Mouse (Mus musculus) gonadal fat pad, adult 2 months (tissue): Measurements from ENCODE around the gene Hecw1. TPM values are rescaled to one million over a fixed set of nuclear protein-coding genes. Genes with fewer than 3 reads are reported as not detected.
"Not testable (repeated sequence)": the region's sequence is repeated elsewhere in the genome, so short reads cannot be mapped to it uniquely, and the experiment has no call there.

Source experiments
- DNase-seq: peaks from one replicate; pipeline ENCODE4 v3.0.0-alpha.2; 2012; ENCODE audit warnings: low read depth
- polyA plus RNA-seq: library from polyadenylated mRNA; depleted of rRNA; stranded (reverse); fragments of >200 nt; gene quantifications from 2 replicates; pipeline ENCODE4 v1.2.3, GENCODE M21; 2012; rRNA removed

The Hecw1 gene
- polyA plus RNA-seq, 1 experiment = 0.03 TPM

- no peak for DNase-seq
Observed at GRCm38 (mm10) chr13:14374470-14374869, 148.6 kb downstream of the Hecw1 start.

GRCm38 (mm10) chr13:14365546-14365945 is 157.5 kb downstream of the Hecw1 start:
- no peak for DNase-seq

DNA sequence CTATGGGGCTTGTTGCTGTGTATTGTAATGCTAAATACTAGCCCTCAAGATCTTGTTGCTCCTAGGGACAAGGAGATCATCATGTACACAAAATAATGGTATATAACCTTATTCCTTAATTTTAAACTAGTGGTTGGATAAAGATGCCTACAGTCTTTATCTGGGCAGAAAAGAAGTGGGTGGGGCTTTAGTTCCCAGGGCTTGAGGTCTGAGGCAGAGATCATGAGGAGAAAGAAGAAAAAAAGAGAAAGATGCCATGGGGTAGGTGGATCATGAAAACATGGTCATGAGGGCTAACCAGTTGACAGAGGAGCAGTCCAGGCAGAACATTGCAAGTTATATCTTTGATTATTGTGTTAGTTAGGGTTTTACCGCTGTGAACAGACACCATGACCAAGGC is 195.8 kb downstream of the Hecw1 start:
- DNase-seq = no peak

DNA sequence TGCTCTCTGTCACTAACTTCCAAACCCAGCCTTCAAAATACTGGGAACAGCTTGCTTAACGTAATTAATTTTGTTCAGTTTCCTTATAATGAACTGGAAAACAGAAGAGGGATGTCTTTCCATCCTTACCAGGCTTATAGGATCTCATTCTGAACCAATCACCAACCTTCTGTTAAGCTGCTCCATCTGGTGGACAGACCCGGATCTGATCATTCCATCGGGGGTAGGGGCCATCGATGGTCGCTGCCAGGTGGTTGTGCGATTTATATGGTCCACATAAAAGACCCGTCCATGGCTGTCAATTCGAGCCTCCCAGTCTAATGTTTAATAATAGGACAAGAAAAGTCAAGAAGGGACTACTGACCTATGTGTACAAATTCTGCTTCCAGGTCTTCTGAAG is 216.4 kb downstream of the Hecw1 start:
- no peak for DNase-seq

DNA sequence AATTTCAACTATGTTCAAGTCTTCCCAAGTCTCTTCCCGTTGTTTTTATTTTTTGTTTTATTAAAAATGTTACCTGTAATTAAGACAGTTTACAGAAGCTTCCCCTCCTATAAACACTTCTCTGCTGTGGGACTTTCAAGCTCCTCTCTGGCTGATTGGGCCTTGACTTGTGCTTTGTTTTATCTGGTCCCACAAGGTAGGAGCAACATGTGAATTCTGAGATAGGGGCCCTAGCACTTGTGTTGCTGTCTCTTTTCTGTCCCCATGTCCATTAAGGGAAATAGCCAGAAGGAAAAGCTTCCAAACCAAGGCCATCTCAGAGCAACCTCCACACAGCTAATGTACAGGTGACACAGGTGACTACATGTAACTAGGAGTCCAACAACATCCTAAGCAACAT is 218.9 kb downstream of the Hecw1 start:
- no peak for DNase-seq

- no peak for DNase-seq
Observed at GRCm38 (mm10) chr13:14302921-14303320, 220.1 kb downstream of the Hecw1 start.

- DNase-seq = no peak
Observed at GRCm38 (mm10) chr13:14290016-14290415, 233.0 kb downstream of the Hecw1 start.

DNA sequence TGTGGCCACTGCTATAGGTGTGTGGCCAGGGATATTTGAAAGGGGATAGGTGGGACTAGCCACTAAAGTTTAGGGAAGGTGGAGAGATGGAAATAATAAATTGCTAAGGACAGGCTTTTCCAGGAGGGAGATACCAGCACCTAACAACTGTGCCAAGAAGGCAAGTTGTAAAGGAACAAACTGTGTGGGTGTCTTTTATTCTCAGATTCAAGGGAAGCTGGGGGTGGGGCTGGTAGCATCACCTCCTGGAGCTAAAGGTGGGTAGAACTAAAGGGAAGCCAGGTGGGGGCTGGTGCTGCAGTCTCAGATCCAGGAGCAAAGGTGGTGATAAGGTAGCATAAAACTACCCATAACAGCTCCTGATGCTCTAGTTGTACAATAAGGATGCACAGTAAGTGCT is 251.6 kb downstream of the Hecw1 start:
- DNase-seq = no peak

DNA sequence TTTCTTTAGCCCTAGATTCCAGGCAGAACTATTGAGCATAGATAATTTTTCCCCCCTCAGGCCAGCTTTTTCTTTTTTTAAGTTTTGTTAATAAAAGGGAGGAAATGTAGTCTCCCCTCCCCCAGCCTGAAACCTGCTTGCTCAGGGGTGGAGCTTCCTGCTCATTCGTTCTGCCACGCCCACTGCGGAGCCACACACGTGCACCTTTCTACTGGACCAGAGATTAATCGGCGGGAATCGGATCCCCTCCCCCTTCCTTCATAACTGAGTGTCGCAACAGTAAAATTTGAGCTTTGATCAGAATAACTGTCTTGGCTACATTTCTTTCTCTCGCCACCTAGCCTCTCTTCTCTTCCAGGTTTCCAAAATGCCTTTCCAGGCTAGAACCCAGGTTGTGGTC is 262.1 kb downstream of the Hecw1 start:
- not testable (repeated sequence) for DNase-seq

- no peak for DNase-seq
Observed at GRCm38 (mm10) chr13:14245946-14246345, 277.1 kb downstream of the Hecw1 start.

- no peak for DNase-seq
Observed at GRCm38 (mm10) chr13:14179669-14180068, 343.4 kb downstream of the Hecw1 start.

GRCm38 (mm10) chr13:14177989-14178388 is 345.0 kb downstream of the Hecw1 start:
- DNase-seq = no peak

Other genes starting within 250 kb of the Hecw1 start
- 8.1 and 9.3 TPM in 2 replicates for gene Mrpl32, start 89.9 kb upstream of the Hecw1 start, polyA plus RNA-seq
- 46.5 and 49.2 TPM in 2 replicates for gene Psma2, start 90.0 kb upstream of the Hecw1 start, polyA plus RNA-seq
- 8.5 and 9.2 TPM in 2 replicates for gene AW209491, start 106.9 kb upstream of the Hecw1 start, polyA plus RNA-seq